In genomic region chr1:158949041-158949440, GRCm38 (mm10) we compare ENCODE assay signal across 19 mouse cellular contexts. TPM values are rescaled to one million over a fixed set of nuclear protein-coding genes. Genes with fewer than 3 reads are reported as not detected.
A peak's percentile ranks its signal among the peaks of the same experiment; 100 is the strongest.
DNase-seq lines count a peak whose midpoint lies in the region; ATAC-seq lines count a peak whose summit lies in the region.
"Had no signal": no experiment of that assay in that cellular context is flagged by ENCODE, and none has a peak within 500 bp of the region (broad histone marks: within the 10 kb centered on the region; RNA-seq: fewer than 3 reads in every experiment).

No protein-coding gene starts in this region.

- H3K36me3 ChIP-seq in heart, embryonic 10.5 days, result no peaks in the 10 kb centered on the region
- H3K36me3 ChIP-seq in heart, embryonic 11.5 days (ENCODE audit: control insufficient read depth, insufficient read depth, low read length), result no peaks in the 10 kb centered on the region
- no peaks in the 10 kb centered on the region for H3K36me3 ChIP-seq in limb, embryonic 10.5 days
- H3K36me3 ChIP-seq: G1E had no signal

- no peaks in the 10 kb centered on the region for H3K9me3 ChIP-seq in heart, embryonic 10.5 days
- no peaks in the 10 kb centered on the region for H3K9me3 ChIP-seq in heart, embryonic 11.5 days (replicated peaks; ENCODE audit: control insufficient read depth, low read length)
- H3K9me3 ChIP-seq in limb, embryonic 10.5 days (replicated peaks), result no peaks in the 10 kb centered on the region

- no peak for ATAC-seq in heart, embryonic 11.5 days (replicated peaks; ENCODE audit: insufficient number of reproducible peaks, low FRiP score, low TSS enrichment)
- ATAC-seq: activated CD4-positive, CD25-positive, alpha-beta regulatory T cell, adult 4 months; CD4-positive, CD25-positive, alpha-beta regulatory T cell, adult 4 months; Patski had no signal

- no peak overlapping the region for H3K27ac ChIP-seq in heart, embryonic 10.5 days
- no peak overlapping the region for H3K27ac ChIP-seq in heart, embryonic 11.5 days (ENCODE audit: low read depth, low read length)
- H3K27ac ChIP-seq in limb, embryonic 10.5 days, result peak overlapping the region; percentile 65

- intact Hi-C loops in heart, postnatal 10 days (cut with DNase I), result no loop called here

- 79% methylated on average over 6 of the region's 6 CpGs for WGBS in heart, embryonic 10.5 days
- 82% methylated on average over 6 of the region's 6 CpGs for WGBS in heart, embryonic 11.5 days (ENCODE audit: insufficient replicate concordance)
- WGBS in limb, embryonic 10.5 days, result 84% methylated on average over 6 of the region's 6 CpGs

- no peak overlapping the region for H3K4me2 ChIP-seq in heart, embryonic 11.5 days

- peak; percentile 63 for DNase-seq in heart, adult 11 months
- DNase-seq in heart, postnatal 10 days, result no peak
- DNase-seq in heart, embryonic 10.5 days (ENCODE audit: low spot score), result peak; percentile 56
- DNase-seq in limb, embryonic 10.5 days (ENCODE audit: low spot score), result no peak
- DNase-seq in gastrocnemius, adult 18-20 months (ENCODE audit: low spot score), result no peak
- DNase-seq: adrenal gland, postnatal 10 days; adrenal gland, postnatal 25 days; B cell, adult 2 months; cerebellum, adult 11 months; cerebellum, adult 11-12 months; cerebellum, adult 18-20 months had no signal

- H3K4me1 ChIP-seq in heart, embryonic 10.5 days, result no peaks in the 10 kb centered on the region
- H3K4me1 ChIP-seq in heart, embryonic 11.5 days (ENCODE audit: control insufficient read depth, insufficient read depth, low read length), result no peaks in the 10 kb centered on the region
- peaks cover 47% of the 10 kb centered on the region for H3K4me1 ChIP-seq in limb, embryonic 10.5 days

- no peak overlapping the region for H3K9ac ChIP-seq in heart, embryonic 11.5 days (ENCODE audit: low read depth, low read length)

- no peaks in the 10 kb centered on the region for H3K27me3 ChIP-seq in heart, embryonic 10.5 days (ENCODE audit: insufficient read depth, poor library complexity, severe bottlenecking)
- no peaks in the 10 kb centered on the region for H3K27me3 ChIP-seq in heart, embryonic 11.5 days (ENCODE audit: control insufficient read depth, insufficient read depth, low read length)
- H3K27me3 ChIP-seq in limb, embryonic 10.5 days (ENCODE audit: low read depth, poor library complexity, severe bottlenecking), result 0 out of 2 replicates have a peak, but pooled peaks cover 2% of the 10 kb centered on the region
- H3K27me3 ChIP-seq: CH12.LX, Patski had no signal

- H3K4me3 ChIP-seq in heart, embryonic 10.5 days, result no peak overlapping the region
- no peak overlapping the region for H3K4me3 ChIP-seq in heart, embryonic 11.5 days (ENCODE audit: low read depth, low read length)
- no peak overlapping the region for H3K4me3 ChIP-seq in limb, embryonic 10.5 days

RNA-seq across cellular contexts. Expression of gene Pappa2, which starts 31.2 kb away (rescaled TPM):
- under 1 TPM; 0.10 to 0.34 TPM for total RNA-seq in heart, postnatal 10 days (2021)
- polyA plus RNA-seq in heart, embryonic 10.5 days (2016; fragmentation: Nextera tagmentation; extraction: Ambion mirVana), result 0.22 TPM in 1 of 2 replicates, not detected in the other
- polyA plus RNA-seq in heart, embryonic 11.5 days (2014; fragmentation: Nextera tagmentation; extraction: Ambion mirVana), result 0.14 TPM in 2 replicates
- 0.10 and 0.41 TPM in 2 replicates for polyA plus RNA-seq in limb, embryonic 10.5 days (2016; fragmentation: Nextera tagmentation; extraction: Ambion mirVana)
- under 1 TPM; 0.24 to 0.34 TPM for total RNA-seq in gastrocnemius, adult 18-20 months (2021)
- total RNA-seq: ES-E14, MEL had no signal
- polyA plus RNA-seq: CD4-positive, CD25-positive, alpha-beta regulatory T cell, adult 4 months; G1E had no signal

Comparison
In these comparisons a context has a peak if more than half of its experiments do, and no peak if none do; other contexts are left out.
1. DNase-seq: peak in heart, adult 11 months (single experiment) and heart, embryonic 10.5 days (single experiment); none in heart, postnatal 10 days (0 of 2), limb, embryonic 10.5 days (single experiment) and gastrocnemius, adult 18-20 months (single experiment).